Mouse (Mus musculus): ENCODE data around the gene Pitpnm2. TPM values are rescaled to one million over a fixed set of nuclear protein-coding genes. Genes with fewer than 3 reads are reported as not detected.

The Pitpnm2 gene
- polyA plus RNA-seq, 1 experiment from 2014 or later, result 1.9 TPM

GRCm38 (mm10) chr5:124085513-124085912 is 164.0 kb downstream of the Pitpnm2 start:
- ATAC-seq (ENCODE audit: low read depth), result no peak
- Histone ChIP-seq H3K4me1 (ENCODE audit: control insufficient read depth, low read depth, low read length) (peaks cover 2% of the 10 kb centered on the region), H3K4me2 (ENCODE audit: low read depth, low read length) (no peak overlapping the region), H3K4me3 (ENCODE audit: low read depth, low read length) (no peak overlapping the region), H3K27me3 (ENCODE audit: control insufficient read depth, insufficient read depth, low read depth, low read length) (no peaks in the 10 kb centered on the region), H3K9me3 (replicated peaks; ENCODE audit: control insufficient read depth, low read length) (no peaks in the 10 kb centered on the region), H3K36me3 (ENCODE audit: control insufficient read depth, insufficient read depth) (no peaks in the 10 kb centered on the region; the same call in none of the 2 replicates), H3K9ac (ENCODE audit: low read depth, low read length) (no peak overlapping the region), H3K27ac (ENCODE audit: low read length) (no peak overlapping the region)
- 70% methylated on average over 3 of the region's 3 CpGs for WGBS (ENCODE audit: insufficient replicate concordance)

- H3K4me1 ChIP-seq (ENCODE audit: control insufficient read depth, low read depth, low read length), result peaks cover 2% of the 10 kb centered on the region
- H3K27me3 ChIP-seq (ENCODE audit: control insufficient read depth, insufficient read depth, low read depth, low read length), result no peaks in the 10 kb centered on the region
- H3K4me2 ChIP-seq (ENCODE audit: low read depth, low read length), result no peak overlapping the region
- no peak overlapping the region for H3K27ac ChIP-seq (ENCODE audit: low read length)
- H3K9ac ChIP-seq (ENCODE audit: low read depth, low read length), result no peak overlapping the region
- peak; percentile 59 for ATAC-seq (ENCODE audit: low read depth)
- H3K9me3 ChIP-seq (replicated peaks; ENCODE audit: control insufficient read depth, low read length), result no peaks in the 10 kb centered on the region
- no peaks in the 10 kb centered on the region; the same call in none of the 2 replicates for H3K36me3 ChIP-seq (ENCODE audit: control insufficient read depth, insufficient read depth)
- H3K4me3 ChIP-seq (ENCODE audit: low read depth, low read length), result no peak overlapping the region
- WGBS (ENCODE audit: insufficient replicate concordance), result 39% methylated on average over 11 of the region's 11 CpGs
These were observed 164.9 kb downstream of the Pitpnm2 start for GRCm38 (mm10) chr5:124084588-124085173.

GRCm38 (mm10) chr5:124083850-124084587 is 165.5 kb downstream of the Pitpnm2 start:
- Histone ChIP-seq H3K4me1 (ENCODE audit: control insufficient read depth, low read depth, low read length) (peaks cover 2% of the 10 kb centered on the region), H3K4me3 (ENCODE audit: low read depth, low read length) (no peak overlapping the region), H3K4me2 (ENCODE audit: low read depth, low read length) (no peak overlapping the region), H3K36me3 (ENCODE audit: control insufficient read depth, insufficient read depth) (no peaks in the 10 kb centered on the region; the same call in 1 of the 2 replicates), H3K9me3 (replicated peaks; ENCODE audit: control insufficient read depth, low read length) (no peaks in the 10 kb centered on the region), H3K9ac (ENCODE audit: low read depth, low read length) (no peak overlapping the region), H3K27me3 (ENCODE audit: control insufficient read depth, insufficient read depth, low read depth, low read length) (no peaks in the 10 kb centered on the region), H3K27ac (ENCODE audit: low read length) (no peak overlapping the region)
- no peak for ATAC-seq (ENCODE audit: low read depth)
- 78% methylated on average over 14 of the region's 14 CpGs for WGBS (ENCODE audit: insufficient replicate concordance)

GRCm38 (mm10) chr5:124082941-124083688 is 166.4 kb downstream of the Pitpnm2 start:
- Histone ChIP-seq H3K27ac (ENCODE audit: low read length) (no peak overlapping the region), H3K36me3 (ENCODE audit: control insufficient read depth, insufficient read depth) (no peaks in the 10 kb centered on the region), H3K4me2 (ENCODE audit: low read depth, low read length) (no peak overlapping the region), H3K9me3 (replicated peaks; ENCODE audit: control insufficient read depth, low read length) (no peaks in the 10 kb centered on the region), H3K27me3 (ENCODE audit: control insufficient read depth, insufficient read depth, low read depth, low read length) (no peaks in the 10 kb centered on the region), H3K4me3 (ENCODE audit: low read depth, low read length) (no peak overlapping the region), H3K9ac (ENCODE audit: low read depth, low read length) (no peak overlapping the region), H3K4me1 (ENCODE audit: control insufficient read depth, low read depth, low read length) (peaks cover 2% of the 10 kb centered on the region)
- WGBS (ENCODE audit: insufficient replicate concordance), result 80% methylated on average over 17 of the region's 17 CpGs
- no peak for ATAC-seq (ENCODE audit: low read depth)

- Histone ChIP-seq H3K9ac (ENCODE audit: low read depth, low read length) (no peak overlapping the region), H3K9me3 (replicated peaks; ENCODE audit: control insufficient read depth, low read length) (no peaks in the 10 kb centered on the region), H3K4me3 (ENCODE audit: low read depth, low read length) (no peak overlapping the region), H3K4me1 (ENCODE audit: control insufficient read depth, low read depth, low read length) (peaks cover 2% of the 10 kb centered on the region), H3K36me3 (ENCODE audit: control insufficient read depth, insufficient read depth) (no peaks in the 10 kb centered on the region), H3K27me3 (ENCODE audit: control insufficient read depth, insufficient read depth, low read depth, low read length) (no peaks in the 10 kb centered on the region), H3K4me2 (ENCODE audit: low read depth, low read length) (no peak overlapping the region), H3K27ac (ENCODE audit: low read length) (no peak overlapping the region)
- 77% methylated on average over 10 of the region's 10 CpGs for WGBS (ENCODE audit: insufficient replicate concordance)
- no peak for ATAC-seq (ENCODE audit: low read depth)
These were observed 167.1 kb downstream of the Pitpnm2 start for GRCm38 (mm10) chr5:124082447-124082846.

- Histone ChIP-seq H3K9ac (ENCODE audit: low read depth, low read length) (no peak overlapping the region), H3K4me1 (ENCODE audit: control insufficient read depth, low read depth, low read length) (peaks cover 15% of the 10 kb centered on the region), H3K4me2 (ENCODE audit: low read depth, low read length) (no peak overlapping the region), H3K9me3 (replicated peaks; ENCODE audit: control insufficient read depth, low read length) (no peaks in the 10 kb centered on the region), H3K4me3 (ENCODE audit: low read depth, low read length) (no peak overlapping the region), H3K27ac (ENCODE audit: low read length) (no peak overlapping the region), H3K27me3 (ENCODE audit: control insufficient read depth, insufficient read depth, low read depth, low read length) (no peaks in the 10 kb centered on the region), H3K36me3 (ENCODE audit: control insufficient read depth, insufficient read depth) (no peaks in the 10 kb centered on the region)
- ATAC-seq (ENCODE audit: low read depth), result no peak
- 56% methylated on average over 17 of the region's 17 CpGs for WGBS (ENCODE audit: insufficient replicate concordance)
These were observed 169.7 kb downstream of the Pitpnm2 start for GRCm38 (mm10) chr5:124079880-124080279.

GRCm38 (mm10) chr5:124078794-124079416 is 170.7 kb downstream of the Pitpnm2 start:
- Histone ChIP-seq H3K27me3 (ENCODE audit: control insufficient read depth, insufficient read depth, low read depth, low read length) (no peaks in the 10 kb centered on the region), H3K4me2 (ENCODE audit: low read depth, low read length) (no peak overlapping the region), H3K36me3 (ENCODE audit: control insufficient read depth, insufficient read depth) (no peaks in the 10 kb centered on the region), H3K4me3 (ENCODE audit: low read depth, low read length) (no peak overlapping the region), H3K27ac (ENCODE audit: low read length) (no peak overlapping the region; the same call in 1 of the 2 replicates), H3K9ac (ENCODE audit: low read depth, low read length) (no peak overlapping the region), H3K4me1 (ENCODE audit: control insufficient read depth, low read depth, low read length) (peaks cover 19% of the 10 kb centered on the region), H3K9me3 (replicated peaks; ENCODE audit: control insufficient read depth, low read length) (no peaks in the 10 kb centered on the region)
- ATAC-seq (ENCODE audit: low read depth), result no peak
- WGBS (ENCODE audit: insufficient replicate concordance), result 66% methylated on average over 9 of the region's 9 CpGs

GRCm38 (mm10) chr5:124077856-124078460 is 171.6 kb downstream of the Pitpnm2 start:
- ATAC-seq (ENCODE audit: low read depth), result no peak
- H3K4me1 ChIP-seq (ENCODE audit: control insufficient read depth, low read depth, low read length), result peaks cover 19% of the 10 kb centered on the region
- H3K9ac ChIP-seq (ENCODE audit: low read depth, low read length), result no peak overlapping the region
- no peak overlapping the region for H3K27ac ChIP-seq (ENCODE audit: low read length)
- H3K9me3 ChIP-seq (replicated peaks; ENCODE audit: control insufficient read depth, low read length), result no peaks in the 10 kb centered on the region
- H3K4me2 ChIP-seq (ENCODE audit: low read depth, low read length), result no peak overlapping the region
- 60% methylated on average over 6 of the region's 6 CpGs for whole genome bisulfite sequencing (ENCODE audit: insufficient replicate concordance)
- no peak overlapping the region for H3K4me3 ChIP-seq (ENCODE audit: low read depth, low read length)
- H3K36me3 ChIP-seq (ENCODE audit: control insufficient read depth, insufficient read depth), result no peaks in the 10 kb centered on the region
- H3K27me3 ChIP-seq (ENCODE audit: control insufficient read depth, insufficient read depth, low read depth, low read length), result no peaks in the 10 kb centered on the region

All from liver, embryonic 16.5 days (tissue).